Mouse (Mus musculus) c-Kit-positive CD71-positive TER-119-negative erythroid progenitor cells, embryonic 14.5 days (primary cell): ENCODE results near the gene Prom1.

ENCODE experiments used
- DNase-seq: peaks from one replicate; pipeline ENCODE4 v3.0.0-alpha.2; 2013; ENCODE audit warnings: low read depth

The Prom1 gene

GRCm38 (mm10) chr5:43974166-43974565 lies 127.7 kb downstream of the Prom1 start:
- DNase-seq = no peak

- DNase-seq = no peak
Measured at GRCm38 (mm10) chr5:43971156-43971555, 130.7 kb downstream of the Prom1 start.

GRCm38 (mm10) chr5:43970532-43970931 lies 131.3 kb downstream of the Prom1 start:
- no peak for DNase-seq

GRCm38 (mm10) chr5:43968634-43969033 lies 133.2 kb downstream of the Prom1 start:
- DNase-seq = no peak

GRCm38 (mm10) chr5:43961056-43961455 lies 140.8 kb downstream of the Prom1 start:
- no peak for DNase-seq

GRCm38 (mm10) chr5:43959884-43960440 lies 141.9 kb downstream of the Prom1 start:
- DNase-seq = no peak

GRCm38 (mm10) chr5:43953241-43953640 lies 148.6 kb downstream of the Prom1 start:
- no peak for DNase-seq

GRCm38 (mm10) chr5:43948748-43949275 lies 153.0 kb downstream of the Prom1 start:
- no peak for DNase-seq

GRCm38 (mm10) chr5:43948111-43948743 lies 153.6 kb downstream of the Prom1 start:
- peak; percentile 38 for DNase-seq

- DNase-seq = no peak
Measured at GRCm38 (mm10) chr5:43947330-43947977, 154.4 kb downstream of the Prom1 start.
